Mouse (Mus musculus): ENCODE data around the gene Kcnk3. TPM values are rescaled to one million over a fixed set of nuclear protein-coding genes. Genes with fewer than 3 reads are reported as not detected.

The Kcnk3 gene
- polyA plus RNA-seq, 2 experiments = 0.07 to 0.11 TPM

DNA sequence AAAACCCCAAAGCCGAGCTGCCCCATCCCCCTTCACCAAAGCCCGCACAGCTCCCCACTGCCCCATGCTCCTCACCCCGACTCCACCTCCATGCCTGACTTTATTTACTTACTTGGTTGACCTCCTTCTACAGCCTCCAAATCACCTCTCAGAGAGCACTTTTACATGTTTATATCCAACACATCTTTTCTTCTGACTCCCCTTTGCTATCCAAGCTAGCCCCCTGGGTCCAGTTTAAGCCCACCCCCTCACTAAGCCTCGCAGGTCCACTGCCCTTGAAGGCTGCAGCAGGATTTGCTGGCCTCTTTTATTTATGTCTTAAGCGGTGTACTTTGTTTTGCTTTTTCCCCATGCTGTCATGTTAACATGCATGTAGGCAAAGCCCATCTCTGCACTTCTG lies 2.3 kb downstream of the Kcnk3 start:
- H3K36me3 ChIP-seq (replicated peaks; ENCODE audit: control insufficient read depth, insufficient read depth, low read depth) = no peaks in the 10 kb centered on the region
- no peaks in the 10 kb centered on the region for H3K4me1 ChIP-seq (replicated peaks; ENCODE audit: control insufficient read depth in 2 of 2, insufficient read depth in 2 of 2, low read length in 1 of 2)
- H3K4me3 ChIP-seq (ENCODE audit: insufficient read depth in 1 of 2, low read depth in 2 of 2, low read length in 2 of 2) = no peak overlapping the region
- 52% methylated on average over 5 of the region's 5 CpGs for WGBS (ENCODE audit: insufficient replicate concordance)
- H3K27me3 ChIP-seq (ENCODE audit: control insufficient read depth, insufficient read depth, low read length) = peaks cover 41% of the 10 kb centered on the region
- no peaks in the 10 kb centered on the region for H3K9me3 ChIP-seq (ENCODE audit: control insufficient read depth, low read length)
- TF ChIP-seq CTCF (IDR thresholded peaks at IDR 0.05; ENCODE audit: low read depth) (no peak), EP300 (IDR thresholded peaks at IDR 0.05; ENCODE audit: low read depth) (no peak)
- no peak overlapping the region for H3K9ac ChIP-seq (replicated peaks)
- H3K27ac ChIP-seq = no peak overlapping the region
- DNase-seq (ENCODE audit: low read depth in 3 of 3, low spot score in 3 of 3) (no peak), ATAC-seq (ENCODE audit: insufficient read depth) (no peak)
- H3K4me2 ChIP-seq (ENCODE audit: low read depth) = no peak overlapping the region

DNA sequence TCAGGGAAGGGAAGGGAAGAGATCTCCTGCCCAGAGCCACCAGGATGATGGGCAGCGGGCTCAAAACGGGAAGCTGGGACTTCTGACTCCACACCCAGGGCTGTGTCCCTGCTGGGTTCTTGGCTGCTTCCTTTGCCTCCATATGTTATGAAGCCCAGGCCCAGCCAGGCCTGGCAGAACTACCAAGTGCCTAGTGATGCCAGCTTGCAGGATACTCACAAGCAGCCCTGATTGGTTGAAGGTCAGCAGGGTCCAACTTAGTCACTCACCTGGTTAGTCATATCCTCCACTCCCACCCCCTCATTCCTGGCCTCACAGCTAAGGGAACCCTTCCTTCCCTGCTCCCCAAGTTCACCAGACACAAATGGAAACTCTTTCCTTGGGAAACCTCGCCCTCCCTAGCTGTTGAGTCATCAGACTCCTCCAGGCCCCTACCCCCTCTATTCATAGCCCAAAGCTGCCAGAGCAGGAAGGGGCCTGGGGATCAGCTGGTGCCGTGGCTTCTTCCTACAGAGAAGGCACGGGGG lies 3.3 kb downstream of the Kcnk3 start:
- Histone ChIP-seq H3K27me3 (ENCODE audit: control insufficient read depth, insufficient read depth, low read length) (peaks cover 38% of the 10 kb centered on the region), H3K9me3 (ENCODE audit: control insufficient read depth, low read length) (no peaks in the 10 kb centered on the region), H3K36me3 (replicated peaks; ENCODE audit: control insufficient read depth, insufficient read depth, low read depth) (no peaks in the 10 kb centered on the region), H3K4me2 (ENCODE audit: low read depth) (no peak overlapping the region), H3K4me3 (ENCODE audit: insufficient read depth in 1 of 2, low read depth in 2 of 2, low read length in 2 of 2) (no peak overlapping the region), H3K9ac (replicated peaks) (no peak overlapping the region), H3K4me1 (replicated peaks; ENCODE audit: control insufficient read depth in 2 of 2, insufficient read depth in 2 of 2, low read length in 1 of 2) (no peaks in the 10 kb centered on the region), H3K27ac (no peak overlapping the region)
- 21% methylated on average over 5 of the region's 5 CpGs for WGBS (ENCODE audit: insufficient replicate concordance)
- ATAC-seq (ENCODE audit: insufficient read depth) (no peak), DNase-seq (ENCODE audit: low read depth in 3 of 3, low spot score in 3 of 3) (no peak)
- no peak for TF ChIP-seq EP300 (IDR thresholded peaks at IDR 0.05; ENCODE audit: low read depth)
- no peak for TF ChIP-seq CTCF (IDR thresholded peaks at IDR 0.05; ENCODE audit: low read depth)

- no peak overlapping the region for H3K9ac ChIP-seq (replicated peaks)
- no peaks in the 10 kb centered on the region for H3K4me1 ChIP-seq (replicated peaks; ENCODE audit: control insufficient read depth in 2 of 2, insufficient read depth in 2 of 2, low read length in 1 of 2)
- DNase-seq (ENCODE audit: low read depth in 3 of 3, low spot score in 3 of 3) (no peak), ATAC-seq (ENCODE audit: insufficient read depth) (no peak)
- no peaks in the 10 kb centered on the region for H3K36me3 ChIP-seq (replicated peaks; ENCODE audit: control insufficient read depth, insufficient read depth, low read depth)
- no peak overlapping the region for H3K27ac ChIP-seq
- H3K4me2 ChIP-seq (ENCODE audit: low read depth) = no peak overlapping the region
- no peaks in the 10 kb centered on the region for H3K9me3 ChIP-seq (ENCODE audit: control insufficient read depth, low read length)
- H3K27me3 ChIP-seq (ENCODE audit: control insufficient read depth, insufficient read depth, low read length) = peaks cover 38% of the 10 kb centered on the region
- TF ChIP-seq EP300 (IDR thresholded peaks at IDR 0.05; ENCODE audit: low read depth) (no peak), CTCF (IDR thresholded peaks at IDR 0.05; ENCODE audit: low read depth) (no peak)
- 61% methylated on average over 8 of the region's 8 CpGs for WGBS (ENCODE audit: insufficient replicate concordance)
- H3K4me3 ChIP-seq (ENCODE audit: insufficient read depth in 1 of 2, low read depth in 2 of 2, low read length in 2 of 2) = no peak overlapping the region
Observed at GRCm38 (mm10) chr5:30591786-30592185, 3.8 kb downstream of the Kcnk3 start.

- no peak for DNase-seq (ENCODE audit: low read depth in 3 of 3, low spot score in 3 of 3)
Observed at GRCm38 (mm10) chr5:30592279-30592980, 4.5 kb downstream of the Kcnk3 start.

GRCm38 (mm10) chr5:30593360-30593759 lies 5.4 kb downstream of the Kcnk3 start:
- ATAC-seq (ENCODE audit: insufficient read depth) (no peak), DNase-seq (ENCODE audit: low read depth in 3 of 3, low spot score in 3 of 3) (no peak)
- no peaks in the 10 kb centered on the region for H3K9me3 ChIP-seq (ENCODE audit: control insufficient read depth, low read length)
- no peak overlapping the region for H3K9ac ChIP-seq (replicated peaks)
- H3K27ac ChIP-seq = no peak overlapping the region
- TF ChIP-seq CTCF (IDR thresholded peaks at IDR 0.05; ENCODE audit: low read depth) = no peak
- TF ChIP-seq EP300 (IDR thresholded peaks at IDR 0.05; ENCODE audit: low read depth) = no peak
- H3K27me3 ChIP-seq (ENCODE audit: control insufficient read depth, insufficient read depth, low read length) = peaks cover 22% of the 10 kb centered on the region
- WGBS (ENCODE audit: insufficient replicate concordance) = 55% methylated on average over 11 of the region's 11 CpGs
- H3K4me3 ChIP-seq (ENCODE audit: insufficient read depth in 1 of 2, low read depth in 2 of 2, low read length in 2 of 2) = no peak overlapping the region
- no peaks in the 10 kb centered on the region for H3K36me3 ChIP-seq (replicated peaks; ENCODE audit: control insufficient read depth, insufficient read depth, low read depth)
- H3K4me1 ChIP-seq (replicated peaks; ENCODE audit: control insufficient read depth in 2 of 2, insufficient read depth in 2 of 2, low read length in 1 of 2) = no peaks in the 10 kb centered on the region
- H3K4me2 ChIP-seq (ENCODE audit: low read depth) = no peak overlapping the region

More at GRCm38 (mm10) chr5:30592279-30592980, 4.5 kb downstream of the Kcnk3 start:
- Histone ChIP-seq H3K9me3 (ENCODE audit: control insufficient read depth, low read length) (no peaks in the 10 kb centered on the region), H3K4me2 (ENCODE audit: low read depth) (no peak overlapping the region), H3K36me3 (replicated peaks; ENCODE audit: control insufficient read depth, insufficient read depth, low read depth) (no peaks in the 10 kb centered on the region), H3K27ac (no peak overlapping the region), H3K9ac (replicated peaks) (no peak overlapping the region), H3K4me3 (ENCODE audit: insufficient read depth in 1 of 2, low read depth in 2 of 2, low read length in 2 of 2) (no peak overlapping the region), H3K27me3 (ENCODE audit: control insufficient read depth, insufficient read depth, low read length) (peaks cover 32% of the 10 kb centered on the region), H3K4me1 (replicated peaks; ENCODE audit: control insufficient read depth in 2 of 2, insufficient read depth in 2 of 2, low read length in 1 of 2) (no peaks in the 10 kb centered on the region)
- 60% methylated on average over 11 of the region's 11 CpGs for WGBS (ENCODE audit: insufficient replicate concordance)
- ATAC-seq (ENCODE audit: insufficient read depth) = no peak
- TF ChIP-seq CTCF (IDR thresholded peaks at IDR 0.05; ENCODE audit: low read depth) (no peak), EP300 (IDR thresholded peaks at IDR 0.05; ENCODE audit: low read depth) (no peak)
